Mouse (Mus musculus) MN1 (cell line): Measurements from ENCODE around the gene Atp5d.
A peak's percentile ranks its signal among the peaks of the same experiment; 100 is the strongest.
"Not testable (repeated sequence)": the region's sequence is repeated elsewhere in the genome, so short reads cannot be mapped to it uniquely, and the experiment has no call there.

Source experiments
- DNase-seq: peaks from one replicate; pipeline ENCODE4 v3.0.0-alpha.2; 2016; ENCODE audit warnings: low spot score

The Atp5d gene

DNA sequence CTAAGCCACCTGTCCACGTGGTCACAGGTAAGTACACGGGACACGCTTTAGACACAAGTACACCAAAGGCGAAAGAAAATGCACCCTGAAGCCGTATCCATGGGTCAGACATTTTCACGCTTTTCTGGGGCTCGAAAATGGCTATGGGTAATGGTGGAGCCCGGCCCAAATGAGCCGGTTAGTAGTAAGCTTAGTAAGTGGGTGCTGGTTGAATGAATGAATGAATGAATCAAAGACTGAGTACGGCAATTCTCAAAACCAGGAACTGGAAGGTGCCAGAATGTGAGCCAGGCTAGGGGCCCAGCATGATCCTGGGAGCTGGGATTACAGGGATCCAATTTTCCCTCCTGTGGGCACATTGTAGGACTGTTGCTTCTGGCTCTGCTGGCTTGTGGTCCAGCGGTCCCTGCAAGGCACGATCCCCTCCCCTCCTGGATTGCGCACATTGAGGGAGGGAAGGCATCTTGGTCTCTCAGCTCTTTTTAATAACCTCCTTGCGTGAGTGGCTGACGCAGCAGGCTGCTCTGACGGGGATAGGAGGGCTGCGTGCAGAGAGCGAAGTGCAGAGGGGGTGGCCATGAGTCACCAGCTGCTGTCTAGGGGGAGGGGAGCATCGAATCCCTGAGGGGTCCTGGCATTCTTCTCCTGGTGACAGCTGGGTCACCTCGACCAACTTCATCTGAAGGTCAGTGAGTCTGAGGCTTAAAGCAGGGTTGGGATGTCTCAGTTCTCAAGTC is 27.1 kb downstream of the Atp5d start, which contains the start of gene Cirbp:
TSS of gene Cirbp (plus strand) at position 594 of the 737 bp plus-strand sequence.
- peak; percentile 79 for DNase-seq

- DNase-seq, result not testable (repeated sequence)
Observed at GRCm38 (mm10) chr10:80166136-80166535, 27.7 kb downstream of the Atp5d start.

GRCm38 (mm10) chr10:80167460-80168037 is 29.1 kb downstream of the Atp5d start:
- peak; percentile 98 for DNase-seq

- peak; percentile 96 for DNase-seq
Observed at GRCm38 (mm10) chr10:80168038-80168661, 29.7 kb downstream of the Atp5d start.

DNA sequence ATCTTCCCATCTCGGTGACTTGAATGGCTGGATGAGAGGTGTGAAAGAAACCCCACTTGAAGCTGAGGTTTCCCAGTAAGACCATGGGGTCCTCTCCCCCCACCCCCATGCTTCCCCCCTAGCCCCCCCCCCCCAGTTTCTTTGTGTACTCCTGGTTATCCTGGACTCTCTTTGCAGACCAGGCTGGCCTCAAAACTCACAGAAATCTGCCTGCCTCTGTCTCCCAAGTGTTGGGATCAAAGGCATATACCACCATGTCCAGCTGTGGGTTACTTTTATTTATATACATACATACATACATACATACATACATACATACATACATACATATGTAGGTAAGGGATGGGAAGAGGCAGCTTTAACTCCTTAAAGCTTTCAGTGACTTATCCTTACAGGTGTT is 30.6 kb downstream of the Atp5d start:
- DNase-seq, result no peak

DNA sequence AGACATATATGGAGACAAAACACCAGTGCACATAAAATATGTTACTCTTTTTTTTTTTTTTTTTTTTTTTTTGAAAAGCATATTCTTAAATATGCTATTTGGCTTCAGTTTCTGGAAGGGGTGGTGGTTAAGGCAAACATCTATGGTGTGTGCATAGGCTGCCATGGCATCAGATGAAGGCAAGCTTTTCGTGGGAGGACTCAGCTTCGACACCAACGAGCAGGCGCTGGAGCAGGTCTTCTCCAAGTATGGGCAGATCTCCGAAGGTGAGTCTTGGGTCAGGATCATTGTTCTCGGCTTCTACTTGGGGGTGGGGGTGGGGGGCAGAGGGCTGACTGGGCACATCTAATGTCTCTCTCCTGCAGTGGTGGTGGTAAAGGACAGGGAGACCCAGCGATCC is 31.2 kb downstream of the Atp5d start:
- no peak for DNase-seq

- no peak for DNase-seq
Observed at GRCm38 (mm10) chr10:80170052-80170451, 31.6 kb downstream of the Atp5d start.

GRCm38 (mm10) chr10:80170601-80171021 is 32.2 kb downstream of the Atp5d start:
- no peak for DNase-seq

DNA sequence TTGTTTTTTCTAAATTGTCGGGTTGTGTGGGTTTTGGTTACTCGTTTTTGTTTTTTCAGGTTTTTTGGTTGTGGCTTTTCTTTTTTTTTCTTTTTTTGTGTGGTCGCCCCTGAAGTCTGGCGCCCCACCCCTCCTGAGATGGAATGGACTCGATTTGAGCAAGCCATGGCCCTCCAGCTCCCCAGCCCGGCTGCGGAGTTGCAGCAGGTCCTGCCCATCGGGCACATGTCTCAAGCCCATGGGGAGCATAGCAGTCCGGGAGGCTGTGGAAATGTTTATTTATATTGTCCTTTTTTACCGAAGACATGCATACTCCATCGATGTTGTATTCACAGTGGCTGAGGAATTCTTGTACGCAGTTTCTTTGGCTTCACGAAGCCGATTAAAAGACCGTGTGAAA is 32.8 kb downstream of the Atp5d start:
- DNase-seq, result no peak

DNA sequence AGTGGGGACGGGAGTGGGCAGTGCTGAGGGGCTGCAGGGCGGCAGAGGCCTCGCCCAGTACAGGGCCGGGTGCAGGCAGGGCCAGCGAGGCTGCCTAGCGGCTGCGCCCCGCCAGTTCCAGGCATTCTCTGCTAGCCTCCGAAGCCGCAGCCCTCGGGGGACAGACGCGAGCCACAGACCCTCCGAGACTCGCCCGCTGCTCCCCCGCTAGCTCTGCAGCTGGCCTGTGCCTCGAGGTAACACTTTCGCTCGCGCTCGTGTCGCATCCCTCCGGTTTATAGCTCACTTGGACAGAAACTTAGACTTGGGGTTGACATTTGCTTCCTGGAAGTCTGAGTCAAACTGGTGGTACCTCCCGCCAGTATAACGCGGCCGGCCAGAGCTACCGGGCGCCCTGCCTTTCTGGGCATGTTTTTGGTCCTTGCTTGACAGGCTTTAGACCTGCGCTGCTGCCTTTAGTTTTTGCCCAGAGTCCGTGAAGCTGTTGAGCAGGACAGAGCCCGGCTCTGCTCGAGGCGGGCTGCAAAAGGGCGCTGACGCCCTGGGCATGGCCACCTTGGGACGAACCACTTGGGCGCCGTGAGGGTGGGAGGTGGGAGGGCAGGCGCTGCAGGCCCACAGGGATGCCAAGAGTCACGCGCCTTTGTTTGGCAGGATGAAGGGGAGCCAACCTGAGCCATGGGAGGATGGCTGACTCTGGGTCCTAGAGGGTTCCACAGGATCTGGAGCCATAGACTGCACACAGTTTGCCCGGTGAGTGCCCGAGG is 33.5 kb downstream of the Atp5d start:
- no peak for DNase-seq

DNA sequence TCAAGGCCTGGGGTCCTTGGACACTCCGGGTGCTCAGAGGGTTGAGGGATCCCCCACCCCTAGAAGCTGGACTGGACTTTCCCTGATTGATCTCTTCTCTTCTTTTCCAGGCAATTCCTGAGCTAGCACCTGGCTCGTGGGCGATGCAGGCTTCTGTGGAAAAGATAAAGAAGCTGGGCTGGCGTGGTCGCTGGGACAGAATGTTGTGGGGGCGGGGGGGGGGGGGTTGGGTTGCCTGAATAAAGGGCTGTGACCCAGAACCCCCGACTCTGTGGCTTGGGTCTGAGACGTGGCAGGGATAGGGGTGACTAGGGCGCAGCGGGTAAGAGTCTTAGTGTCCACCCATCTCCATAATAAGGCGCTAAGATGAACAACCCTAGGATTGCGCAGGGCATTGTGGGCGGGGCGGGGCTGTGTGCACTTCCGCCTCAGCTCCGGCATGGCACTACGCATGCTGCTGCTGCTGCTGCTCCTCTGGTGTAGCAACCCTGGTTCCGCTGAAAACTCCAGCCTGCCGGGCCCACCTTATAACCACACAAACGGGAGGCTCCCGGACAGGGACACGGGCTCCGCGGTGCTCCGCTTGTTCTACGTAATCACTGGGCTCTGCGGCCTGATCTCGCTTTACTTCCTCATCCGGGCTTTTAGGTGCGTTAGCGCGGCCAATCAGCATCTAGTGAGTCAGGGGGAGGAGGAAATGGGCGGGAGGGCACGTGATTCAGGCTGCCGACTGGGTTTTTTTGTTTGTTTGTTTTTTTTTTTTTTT is 34.3 kb downstream of the Atp5d start, which contains the start of gene 1600002K03Rik:
TSS of gene 1600002K03Rik (plus strand) at position 418 of the 766 bp plus-strand sequence.
- DNase-seq, result peak; percentile 86

DNA sequence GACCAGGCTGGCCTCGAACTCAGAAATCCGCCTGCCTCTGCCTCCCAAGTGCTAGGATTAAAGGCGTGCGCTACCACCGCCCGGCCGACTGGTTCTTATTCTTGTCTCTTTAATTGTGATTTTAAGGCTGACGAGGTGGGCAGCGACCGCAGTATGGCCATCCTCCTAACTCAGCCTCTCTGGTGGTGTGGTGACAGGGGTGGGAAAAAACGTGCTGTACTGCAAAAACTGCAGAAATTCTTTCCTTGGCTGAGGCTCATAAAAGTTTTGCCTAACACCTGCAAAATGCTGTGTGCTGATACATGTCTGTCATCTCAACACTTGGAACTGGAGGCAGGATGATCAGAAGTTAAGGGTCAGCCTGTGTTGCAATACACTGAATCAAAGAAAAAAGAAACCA is 34.9 kb downstream of the Atp5d start:
- DNase-seq, result no peak

DNA sequence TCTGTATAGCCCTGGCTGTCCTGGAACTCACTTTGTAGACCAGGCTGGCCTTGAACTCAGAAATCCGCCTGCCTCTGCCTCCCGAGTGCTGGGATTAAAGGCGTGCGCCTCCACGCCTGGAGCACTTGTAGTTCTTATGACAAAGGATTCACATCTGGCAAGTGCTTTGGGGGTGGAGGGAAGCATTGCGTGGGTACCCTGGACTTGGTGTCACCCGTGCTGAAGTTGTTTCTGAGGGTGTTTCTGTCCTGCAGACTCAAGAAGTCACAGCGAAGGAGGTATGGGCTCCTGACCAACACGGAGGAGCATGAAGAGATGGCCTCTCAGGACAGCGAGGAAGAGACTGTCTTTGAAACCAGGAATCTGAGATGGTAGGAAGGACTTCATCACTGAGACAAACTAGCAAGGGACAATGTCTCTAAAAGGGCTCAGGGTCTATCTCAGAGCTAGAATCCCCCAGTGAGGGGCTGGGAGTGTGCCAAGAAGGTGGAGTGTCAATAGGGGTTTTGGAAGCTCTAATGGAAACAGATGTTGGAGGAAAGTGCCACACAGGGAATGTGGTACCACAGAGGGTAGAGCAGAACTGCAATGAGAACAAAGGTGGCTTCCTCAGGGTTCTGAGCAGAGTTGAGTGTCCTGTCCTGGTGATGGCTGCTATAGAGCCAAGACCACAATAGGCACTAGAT is 35.7 kb downstream of the Atp5d start:
- no peak for DNase-seq

DNA sequence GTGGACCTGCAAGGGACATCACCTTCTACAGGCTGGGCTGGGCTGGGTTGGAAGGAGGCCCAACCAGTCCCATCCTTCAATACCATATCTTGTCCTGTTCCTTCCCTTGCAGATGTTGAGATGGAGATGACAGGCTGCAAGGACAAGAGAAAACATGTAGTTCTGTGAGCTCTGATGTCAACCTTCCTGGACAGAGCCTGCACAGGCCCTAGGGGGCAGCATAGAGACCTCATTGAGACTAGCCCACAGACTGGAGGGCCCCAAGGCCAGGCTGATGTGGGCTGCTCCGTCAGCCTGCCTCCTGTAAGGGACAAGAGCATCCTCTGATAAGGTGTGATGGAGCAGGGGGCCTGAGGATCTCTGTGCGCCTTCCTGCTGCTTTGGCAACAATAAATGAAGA is 36.3 kb downstream of the Atp5d start:
- peak; percentile 76 for DNase-seq

DNA sequence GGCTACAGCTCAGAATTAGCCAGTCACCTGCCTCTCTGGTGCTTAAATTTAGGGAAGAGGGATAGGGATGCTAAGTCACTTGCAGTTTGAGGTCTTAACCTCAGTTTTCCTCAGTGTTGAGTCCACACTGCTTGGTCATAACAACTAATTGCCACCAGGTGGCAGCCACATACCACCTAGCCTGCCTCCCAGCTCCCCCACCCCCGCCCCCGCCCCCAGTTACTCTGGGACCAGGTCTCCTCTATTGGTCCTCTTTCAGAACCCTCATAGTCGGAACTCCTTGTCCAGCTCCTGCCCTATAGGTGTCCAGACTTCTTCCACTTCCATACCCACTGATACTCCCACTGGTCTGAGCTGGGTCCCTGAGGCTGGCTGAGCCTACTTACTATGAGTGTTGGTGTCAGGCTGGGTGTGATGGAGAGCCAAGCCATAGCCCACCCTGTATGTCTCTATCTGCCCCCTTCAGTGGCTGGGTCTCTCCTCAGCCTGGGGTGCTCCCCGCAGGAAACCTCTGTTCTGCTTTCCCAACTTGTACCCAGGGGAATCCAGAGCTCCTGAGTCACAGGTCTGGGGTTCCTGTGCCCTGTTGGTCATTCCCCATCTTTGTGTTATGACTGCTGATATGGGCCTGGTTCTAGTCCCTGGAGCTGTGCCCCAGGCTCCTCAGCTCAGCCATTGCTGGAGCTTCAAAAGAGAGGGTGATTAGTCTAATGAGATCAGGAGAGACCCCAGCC is 37.3 kb downstream of the Atp5d start:
- DNase-seq, result peak; percentile 56

DNA sequence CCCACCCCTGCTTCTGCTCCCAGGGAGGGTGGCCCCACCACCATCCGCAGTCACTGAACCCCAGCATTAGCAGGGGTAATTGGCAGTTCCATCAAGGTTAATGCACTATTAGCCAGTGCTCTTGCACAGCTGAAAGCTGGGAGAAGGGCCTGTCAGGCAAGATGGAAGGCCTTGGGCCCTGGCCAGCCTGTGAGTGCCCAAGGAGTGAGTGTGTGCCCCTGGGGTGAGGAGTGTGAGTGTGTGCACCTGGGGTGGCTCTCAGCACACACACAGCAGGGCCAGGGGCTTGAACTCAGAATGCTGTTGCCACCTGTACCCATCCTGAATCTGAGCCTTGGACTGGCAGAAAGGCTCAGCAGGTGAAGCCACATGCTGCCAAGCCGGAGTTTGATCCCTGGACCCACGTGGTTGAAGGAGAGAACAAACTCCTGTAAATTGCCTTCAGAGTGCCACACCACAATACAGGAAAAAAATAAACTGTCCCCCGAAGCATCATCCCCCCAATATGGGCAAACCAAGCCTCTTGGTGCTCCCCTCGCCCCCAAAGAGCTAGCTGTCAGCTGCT is 37.9 kb downstream of the Atp5d start:
- no peak for DNase-seq

DNA sequence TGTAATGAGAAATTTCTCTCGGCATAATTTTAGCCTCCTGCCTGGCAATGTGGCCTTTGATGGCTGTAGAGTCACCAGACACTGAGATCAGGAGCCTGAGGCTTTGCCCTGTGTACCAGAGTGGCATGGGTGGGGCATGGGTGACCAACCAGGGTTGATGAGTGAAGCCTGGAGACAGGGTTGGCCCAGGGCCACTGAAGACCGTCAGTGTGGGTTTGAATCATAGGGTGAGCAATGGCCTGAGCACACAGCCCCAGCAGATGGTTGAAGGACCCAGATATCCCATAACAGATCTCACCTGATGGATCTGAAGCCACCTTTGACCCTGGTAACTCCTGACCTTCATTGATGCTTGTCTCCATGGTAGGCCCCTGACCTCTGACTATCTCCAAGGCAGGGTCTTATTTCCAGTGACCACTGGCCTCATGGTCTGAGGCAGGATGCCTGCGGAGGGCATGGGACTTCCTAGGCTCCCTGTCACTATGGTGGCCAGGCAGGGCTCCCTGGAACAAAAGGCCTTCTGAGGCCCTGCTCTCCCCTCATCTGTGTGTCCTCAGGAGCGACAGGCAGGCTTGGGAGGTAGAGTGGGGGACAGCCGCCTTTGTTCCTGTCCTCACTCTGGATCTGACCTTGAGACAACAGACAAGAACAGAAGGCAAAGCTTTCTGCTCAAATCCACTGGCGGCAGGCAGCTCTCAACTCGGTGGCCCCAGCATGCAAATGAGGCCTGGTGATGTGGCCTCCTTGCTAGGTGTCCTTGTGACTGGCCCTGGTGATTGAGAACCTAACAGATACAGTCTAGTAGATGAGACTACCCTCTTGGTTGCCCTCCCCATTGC is 39.2 kb downstream of the Atp5d start:
- peak; percentile 65 for DNase-seq

- DNase-seq, result peak; percentile 61
Observed at GRCm38 (mm10) chr10:80179068-80180051, 40.9 kb downstream of the Atp5d start, which contains the start of gene Efna2. Gene Efna2, plus strand, starts transcription at chr10:80179482.
